Mouse (Mus musculus) MEL (cell line): ENCODE results near the gene H2-DMa.

Experiments used
- HCFC1 ChIP-seq: IDR thresholded peaks from 2 replicates; pipeline ENCODE4 v1.6.1; 2012; ENCODE audit warnings: low read depth, mild to moderate bottlenecking, inconsistent platforms, low read length, improper control_type of control experiment, moderate library complexity
- MAX ChIP-seq: IDR thresholded peaks from 2 replicates; pipeline ENCODE4 v1.6.1; 2011; ENCODE audit warnings: low read length, improper control_type of control experiment
- POLR2A ChIP-seq, 2 experiments: IDR thresholded peaks; 2 replicates each; pipeline ENCODE4 v1.6.1; 2011 to 2012; ENCODE audit warnings: low read length in 2 of 2, mild to moderate bottlenecking in 2 of 2, control low read depth in 1 of 2, improper control_type of control experiment in 1 of 2, low read depth in 1 of 2, moderate library complexity in 1 of 2; ENCODE audit not compliant: control insufficient read depth in 1 of 2, insufficient read depth in 1 of 2, poor library complexity in 1 of 2
- TAL1 ChIP-seq: IDR thresholded peaks from 2 replicates; pipeline ENCODE4 v1.6.1; 2012; ENCODE audit warnings: mild to moderate bottlenecking, inconsistent platforms, low read length, moderate library complexity, mixed read lengths
- ZNF384 ChIP-seq: IDR thresholded peaks from 2 replicates; pipeline ENCODE4 v1.6.1; 2012; ENCODE audit warnings: low read depth, mild to moderate bottlenecking, inconsistent platforms, low read length, improper control_type of control experiment

DNA sequence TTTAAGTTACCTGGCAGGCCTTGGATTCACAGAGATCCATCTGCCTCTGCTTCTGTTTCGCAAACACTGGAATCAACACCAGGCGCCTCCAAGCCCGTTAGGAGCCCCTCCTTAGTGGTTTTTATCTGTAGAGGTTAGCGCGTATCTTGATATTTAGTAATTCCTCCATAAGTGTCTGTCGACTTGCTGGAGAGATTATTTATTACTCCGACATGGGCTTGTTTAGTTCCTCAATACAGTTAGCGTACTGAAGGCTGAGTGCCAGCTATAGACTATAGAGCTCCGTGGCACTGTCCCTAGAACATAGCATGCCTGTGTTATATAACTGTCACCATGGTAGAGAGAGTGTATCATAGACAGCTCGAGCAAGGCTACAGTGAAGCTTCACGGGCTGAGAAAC is 31.2 kb upstream of the H2-DMa start:
- no peak for TF ChIP-seq TAL1
- peak; percentile 56; the same call in 1 of the 2 replicates for TF ChIP-seq HCFC1
- TF ChIP-seq MAX, result peak; percentile 77
- TF ChIP-seq ZNF384, result peak; percentile 46
- TF ChIP-seq POLR2A (IDR thresholded peaks at IDR 0.05; ENCODE audit: control insufficient read depth in 1 of 2, insufficient read depth in 1 of 2, low read depth in 1 of 2, low read length in 2 of 2, poor library complexity in 1 of 2), result peak in 1 of 2 experiments; percentile 50; a peak in 2 of 4 replicates
